Mouse (Mus musculus) midbrain, embryonic 13.5 days (tissue): ENCODE results near the gene Dgki. TPM values are rescaled to one million over a fixed set of nuclear protein-coding genes. Genes with fewer than 3 reads are reported as not detected.
A peak's percentile ranks its signal among the peaks of the same experiment; 100 is the strongest.

Experiments used
- ATAC-seq: fragments of 200-750 bp; cut with Nextera tagmentation; 2 replicates; pipeline ENCODE4 v1.8.0; 2017; ENCODE audit warnings: mild to moderate bottlenecking, moderate TSS enrichment, moderate library complexity
- H3K27ac ChIP-seq: fragments of 300-500 bp; sonication (generic); 2 replicates; pipeline ENCODE4 v1.5.1; 2015; ENCODE audit warnings: inconsistent platforms, mild to moderate bottlenecking, moderate library complexity
- H3K27me3 ChIP-seq: fragments of 300-500 bp; sonication (generic); 2 replicates; pipeline ENCODE4 v1.6.1; 2015; ENCODE audit warnings: mild to moderate bottlenecking, inconsistent platforms
- H3K36me3 ChIP-seq: fragments of 300-500 bp; sonication (generic); 2 replicates; pipeline ENCODE4 v1.6.1; 2015; ENCODE audit warnings: mild to moderate bottlenecking, inconsistent platforms
- H3K4me1 ChIP-seq: fragments of 300-500 bp; sonication (generic); replicated peaks from 2 replicates; pipeline ENCODE4 v1.6.1; 2015; ENCODE audit warnings: inconsistent platforms
- H3K4me2 ChIP-seq: fragments of 300-500 bp; sonication (generic); replicated peaks from 2 replicates; pipeline ENCODE4 v1.6.1; 2015; ENCODE audit warnings: moderate library complexity, mild to moderate bottlenecking, inconsistent platforms
- H3K4me3 ChIP-seq: fragments of 300-500 bp; sonication (generic); replicated peaks from 2 replicates; pipeline ENCODE4 v1.5.1; 2015; ENCODE audit warnings: mild to moderate bottlenecking, inconsistent platforms
- H3K9ac ChIP-seq: fragments of 300-500 bp; sonication (generic); replicated peaks from 2 replicates; pipeline ENCODE4 v1.6.1; 2015; ENCODE audit warnings: mild to moderate bottlenecking, inconsistent platforms
- H3K9me3 ChIP-seq: fragments of 300-500 bp; sonication (generic); 2 replicates; pipeline ENCODE4 v1.6.1; 2016; ENCODE audit warnings: mild to moderate bottlenecking, inconsistent platforms
- WGBS: fragments of 180-500 bp; shearing (Covaris S2); methylation state at CpG from one replicate; pipeline ENCODE4 v1.1.7; 2015; 5-methylcytosine and 5-hydroxymethylcytosine counted together
- polyA plus RNA-seq: library from polyadenylated mRNA; unstranded; fragments of >200 nt; fragmentation: Nextera tagmentation; extraction: Ambion mirVana; gene quantifications from 2 replicates; pipeline ENCODE4 v1.2.1, GENCODE M21; 2015

Gene Dgki
- 4.8 and 6.4 TPM in 2 replicates for polyA plus RNA-seq

DNA sequence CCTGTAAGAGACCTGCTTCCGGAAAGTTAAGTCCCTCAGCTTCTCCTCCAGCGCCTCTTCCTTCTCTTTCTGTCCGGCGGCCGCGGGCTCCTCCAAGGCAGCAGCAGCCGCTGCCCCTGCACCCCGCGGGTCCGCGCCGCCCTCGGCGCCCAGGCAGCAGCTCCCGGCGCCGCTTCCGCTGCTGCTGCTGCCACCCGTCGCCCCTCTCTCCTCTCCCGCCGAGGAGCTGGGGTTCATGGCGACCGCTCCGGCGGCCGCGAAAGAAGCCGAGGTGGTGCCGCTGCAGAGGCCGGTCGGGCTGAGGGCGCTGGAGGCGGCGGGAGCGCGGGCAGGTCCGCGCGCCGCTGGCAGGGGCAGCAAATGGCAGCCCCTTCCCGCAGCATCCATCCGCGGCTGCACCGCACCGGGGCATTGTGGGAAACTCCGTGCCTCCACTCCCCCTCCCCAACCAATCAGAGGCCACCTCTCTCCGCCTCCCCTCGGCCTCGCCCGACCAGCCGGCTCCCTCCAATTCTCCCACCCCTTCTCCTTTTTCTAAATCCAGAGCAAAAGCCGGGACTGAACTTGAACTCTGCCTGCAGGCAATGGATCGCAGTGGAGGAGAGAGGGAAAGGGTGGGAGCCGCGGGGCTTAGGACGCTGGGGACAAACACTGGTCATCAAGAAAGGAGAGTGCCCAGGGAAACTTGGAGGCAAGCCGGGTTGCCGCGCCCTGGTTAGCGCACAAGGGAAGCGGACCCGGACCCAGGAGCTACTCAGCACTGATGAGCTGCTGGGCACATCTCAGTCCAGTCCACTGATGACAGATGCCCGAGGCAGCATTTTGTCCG lies at the start of gene Dgki:
Gene Dgki, minus strand, starts transcription at position 623 of the 829 bp plus-strand sequence.
- WGBS = under 1% methylated on average over 64 of the region's 65 CpGs
- Histone ChIP-seq H3K36me3 (no peaks in the 10 kb centered on the region), H3K27me3 (peaks cover 22% of the 10 kb centered on the region), H3K9me3 (no peaks in the 10 kb centered on the region), H3K4me3 (peak within 1 kb of the TSS; percentile 82), H3K4me1 (peaks cover 46% of the 10 kb centered on the region), H3K27ac (peak within 1 kb of the TSS; percentile 86), H3K9ac (peak within 1 kb of the TSS; percentile 88), H3K4me2 (peak within 1 kb of the TSS; percentile 87)
- ATAC-seq = peak; percentile 95

DNA sequence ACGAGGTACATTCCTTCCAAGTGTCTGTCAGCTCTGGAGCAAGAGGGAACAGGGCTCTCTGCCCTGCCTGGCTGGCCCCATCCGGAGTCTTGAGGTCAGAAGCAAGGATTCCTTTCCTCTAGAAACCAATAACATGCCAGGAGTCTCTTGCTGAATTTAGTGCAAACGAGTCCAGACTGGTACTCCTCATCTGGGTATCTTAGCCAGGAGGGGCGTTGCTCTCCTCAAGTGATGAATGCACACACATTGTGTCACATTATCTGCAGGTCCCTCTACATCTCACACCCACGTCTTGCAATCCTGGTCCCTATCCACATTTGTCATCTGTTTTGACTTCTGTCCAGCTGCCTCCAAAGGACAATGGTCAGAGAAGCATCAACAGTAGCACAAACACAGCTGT lies 47.6 kb upstream of the Dgki start:
- ATAC-seq = no peak
- Histone ChIP-seq H3K27ac (no peak overlapping the region), H3K27me3 (no peaks in the 10 kb centered on the region), H3K36me3 (no peaks in the 10 kb centered on the region), H3K4me3 (no peak overlapping the region), H3K9me3 (no peaks in the 10 kb centered on the region), H3K4me1 (0 out of 2 replicates have a peak, but pooled peaks cover 4% of the 10 kb centered on the region), H3K4me2 (no peak overlapping the region), H3K9ac (no peak overlapping the region)
- 84% methylated on average over 5 of the region's 5 CpGs for WGBS

DNA sequence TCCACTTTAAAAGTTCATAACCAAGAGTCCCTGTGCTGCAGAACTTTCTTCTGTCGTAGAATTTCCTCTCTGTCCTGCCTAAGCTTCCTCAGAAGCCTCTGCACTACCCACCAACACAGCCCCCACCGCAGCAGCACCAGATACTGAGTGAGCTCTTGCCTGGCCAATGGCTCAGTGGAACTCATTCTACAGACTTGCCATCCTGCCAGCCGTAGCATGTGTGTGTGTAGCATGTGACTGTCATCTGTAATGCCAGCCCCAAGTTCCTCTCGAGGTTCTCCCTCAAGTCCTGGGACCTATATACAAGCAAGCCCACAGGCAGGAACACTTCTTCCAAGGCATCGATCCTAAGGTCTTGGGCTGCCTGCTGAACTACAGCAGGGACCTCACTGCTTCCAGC lies 38.1 kb upstream of the Dgki start:
- H3K4me1 ChIP-seq = peaks cover 15% of the 10 kb centered on the region
- WGBS = 89% methylated on average over 5 of the region's 5 CpGs
- no peak overlapping the region for H3K27ac ChIP-seq
- no peaks in the 10 kb centered on the region for H3K27me3 ChIP-seq
- H3K9ac ChIP-seq = no peak overlapping the region
- no peaks in the 10 kb centered on the region for H3K9me3 ChIP-seq
- no peaks in the 10 kb centered on the region for H3K36me3 ChIP-seq
- no peak for ATAC-seq
- H3K4me3 ChIP-seq = no peak overlapping the region
- no peak overlapping the region for H3K4me2 ChIP-seq

DNA sequence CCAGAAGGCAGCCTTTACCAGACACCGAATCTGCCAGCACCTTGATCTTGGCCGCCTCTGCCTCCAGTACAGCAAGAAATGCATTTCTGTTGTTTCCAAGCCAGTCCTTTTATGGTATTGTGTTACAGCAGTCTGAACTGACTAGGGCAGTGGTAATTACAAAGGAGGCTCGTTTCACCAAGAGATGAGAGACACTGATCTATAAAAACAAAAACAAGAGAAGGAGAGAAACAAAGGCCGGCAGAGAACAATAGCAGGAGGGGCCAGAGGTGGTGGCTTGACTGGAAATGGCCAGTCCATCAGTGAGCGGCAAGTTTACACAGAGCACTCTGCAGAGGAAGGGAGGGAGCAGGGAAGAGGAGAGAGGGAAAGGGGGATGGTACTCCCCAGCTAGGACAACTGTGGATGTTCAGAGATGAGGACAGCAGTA lies 36.9 kb upstream of the Dgki start:
- H3K27ac ChIP-seq = peak overlapping the region; percentile 1; the same call in 1 of the 2 replicates
- H3K4me2 ChIP-seq = no peak overlapping the region
- no peak overlapping the region for H3K4me3 ChIP-seq
- H3K9ac ChIP-seq = no peak overlapping the region
- H3K9me3 ChIP-seq = no peaks in the 10 kb centered on the region
- ATAC-seq = peak; percentile 53
- peaks cover 15% of the 10 kb centered on the region for H3K4me1 ChIP-seq
- no peaks in the 10 kb centered on the region for H3K27me3 ChIP-seq
- WGBS = 5% methylated on average over 5 of the region's 5 CpGs
- no peaks in the 10 kb centered on the region for H3K36me3 ChIP-seq

DNA sequence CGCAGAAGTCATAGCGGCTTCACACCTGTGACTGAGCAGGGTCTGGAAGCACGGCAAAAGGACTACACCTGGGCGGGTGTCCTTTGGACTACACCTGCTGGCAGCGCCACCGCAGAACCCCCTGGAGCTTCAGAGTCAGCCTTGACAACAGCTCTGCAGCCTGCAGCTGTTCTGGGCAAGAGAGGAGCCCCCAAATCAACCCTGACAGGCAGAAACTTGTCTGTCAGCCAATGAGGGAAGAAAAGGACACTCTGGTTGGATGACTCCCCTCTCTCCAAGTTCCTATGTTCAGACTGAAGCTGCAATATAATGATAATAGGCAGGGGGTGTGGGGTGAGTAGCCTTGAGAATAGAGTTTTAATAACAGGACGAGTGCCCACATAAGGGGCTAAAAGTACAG lies 36.4 kb upstream of the Dgki start:
- Histone ChIP-seq H3K9me3 (no peaks in the 10 kb centered on the region), H3K36me3 (no peaks in the 10 kb centered on the region), H3K4me1 (peaks cover 15% of the 10 kb centered on the region), H3K27me3 (no peaks in the 10 kb centered on the region), H3K9ac (no peak overlapping the region), H3K27ac (peak overlapping the region; percentile 1; the same call in 1 of the 2 replicates), H3K4me3 (no peak overlapping the region), H3K4me2 (no peak overlapping the region)
- 60% methylated on average over 7 of the region's 7 CpGs for WGBS
- ATAC-seq = peak; percentile 49; the same call in 1 of the 2 replicates

DNA sequence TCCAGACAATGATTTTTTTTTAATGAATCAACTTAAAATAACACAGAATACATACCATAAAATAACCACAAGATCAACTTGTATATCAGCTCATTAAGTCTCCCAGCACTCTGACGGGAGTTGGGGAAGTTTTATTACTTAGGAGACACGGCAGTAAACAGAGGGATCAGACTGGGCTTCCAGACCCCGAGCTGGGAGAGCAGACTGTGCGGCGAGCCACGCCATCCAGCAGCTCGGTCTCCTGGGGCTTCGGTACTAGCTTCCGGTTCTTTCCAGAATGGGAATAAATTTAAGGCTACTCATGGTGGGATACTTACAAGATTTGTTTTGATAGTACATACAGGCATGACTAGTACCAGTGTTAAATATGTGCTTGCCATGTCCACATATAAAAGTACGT lies 32.9 kb upstream of the Dgki start:
- WGBS = 84% methylated on average over 10 of the region's 10 CpGs
- Histone ChIP-seq H3K4me3 (no peak overlapping the region), H3K4me2 (no peak overlapping the region), H3K36me3 (no peaks in the 10 kb centered on the region), H3K9ac (no peak overlapping the region), H3K9me3 (no peaks in the 10 kb centered on the region), H3K27ac (no peak overlapping the region), H3K4me1 (peaks cover 34% of the 10 kb centered on the region), H3K27me3 (no peaks in the 10 kb centered on the region)
- ATAC-seq = no peak

DNA sequence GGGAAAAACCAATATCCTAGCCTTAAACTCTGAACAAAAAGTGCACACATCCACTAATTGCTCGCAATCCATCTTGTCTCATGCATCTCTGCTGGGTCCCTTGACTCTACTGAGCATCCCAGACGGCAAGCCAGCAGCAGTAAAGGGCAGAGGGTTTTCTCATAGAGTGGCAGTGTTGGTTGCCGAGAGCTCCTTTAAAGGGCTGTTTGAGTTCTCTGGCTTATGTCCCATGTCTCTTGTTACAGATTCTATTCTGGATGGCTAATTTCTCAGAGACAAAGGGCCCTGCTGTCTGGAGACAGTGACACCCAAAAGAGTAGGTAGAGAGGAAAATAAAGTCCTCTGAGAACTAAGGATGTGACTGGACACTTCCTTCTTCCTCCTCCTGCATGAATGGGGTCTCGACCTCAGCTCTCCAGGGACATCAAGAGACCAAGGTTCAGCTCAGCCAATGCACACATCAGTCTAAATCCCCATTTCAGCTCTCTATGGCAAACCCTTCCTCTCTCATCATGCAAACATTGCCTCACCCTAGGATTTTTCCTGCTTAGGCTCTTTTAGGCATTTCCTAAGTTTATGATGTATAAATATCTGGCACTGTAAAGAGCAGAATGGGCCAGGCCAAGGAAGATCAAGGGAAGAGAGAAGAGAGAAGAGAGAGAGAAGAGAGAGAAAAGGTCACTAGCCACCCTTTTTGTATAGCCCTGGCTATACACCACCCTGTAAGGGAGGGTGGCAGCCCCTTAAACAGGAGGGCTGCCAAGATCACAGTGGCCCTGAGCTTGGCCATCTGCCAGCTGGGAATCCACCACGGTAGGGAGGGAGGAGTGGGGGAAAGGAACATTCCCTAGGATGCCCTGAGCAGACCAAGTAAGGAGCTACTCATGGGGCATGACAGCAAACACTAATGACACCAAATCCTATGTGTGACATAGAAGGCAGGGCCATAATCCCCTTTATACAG lies 30.2 kb upstream of the Dgki start:
- peak; percentile 84 for ATAC-seq
- Histone ChIP-seq H3K4me1 (peaks cover 32% of the 10 kb centered on the region), H3K9ac (no peak overlapping the region), H3K9me3 (no peaks in the 10 kb centered on the region), H3K36me3 (no peaks in the 10 kb centered on the region), H3K27me3 (no peaks in the 10 kb centered on the region), H3K4me2 (no peak overlapping the region), H3K27ac (0 out of 2 replicates have a peak overlapping the region, but pooled peaks have one; percentile 36), H3K4me3 (no peak overlapping the region)
- WGBS = 51% methylated on average over 5 of the region's 5 CpGs

DNA sequence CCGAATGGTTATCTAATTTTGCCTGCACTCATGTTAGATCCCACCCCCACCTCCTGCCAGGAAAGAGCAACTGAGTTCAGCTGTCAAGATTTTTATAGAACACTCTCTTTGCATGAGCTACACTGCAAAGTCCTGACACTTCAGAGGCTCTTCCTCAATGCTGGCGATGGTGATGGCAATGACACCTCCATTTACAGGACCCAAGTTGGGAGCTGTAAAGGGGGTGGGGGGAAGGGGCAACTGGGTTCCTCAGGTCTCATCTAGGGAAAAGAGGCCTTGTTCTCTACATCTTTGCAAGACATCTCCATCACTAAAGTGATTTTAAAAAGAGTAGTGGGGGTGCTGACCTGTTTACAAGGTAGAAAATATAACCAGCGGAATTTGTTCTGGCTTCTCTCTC lies 29.4 kb upstream of the Dgki start:
- Histone ChIP-seq H3K36me3 (no peaks in the 10 kb centered on the region), H3K9ac (no peak overlapping the region), H3K4me2 (no peak overlapping the region), H3K4me1 (peaks cover 32% of the 10 kb centered on the region), H3K27ac (no peak overlapping the region), H3K4me3 (no peak overlapping the region), H3K9me3 (no peaks in the 10 kb centered on the region), H3K27me3 (no peaks in the 10 kb centered on the region)
- 90% methylated on average over 3 of the region's 3 CpGs for WGBS
- ATAC-seq = no peak

DNA sequence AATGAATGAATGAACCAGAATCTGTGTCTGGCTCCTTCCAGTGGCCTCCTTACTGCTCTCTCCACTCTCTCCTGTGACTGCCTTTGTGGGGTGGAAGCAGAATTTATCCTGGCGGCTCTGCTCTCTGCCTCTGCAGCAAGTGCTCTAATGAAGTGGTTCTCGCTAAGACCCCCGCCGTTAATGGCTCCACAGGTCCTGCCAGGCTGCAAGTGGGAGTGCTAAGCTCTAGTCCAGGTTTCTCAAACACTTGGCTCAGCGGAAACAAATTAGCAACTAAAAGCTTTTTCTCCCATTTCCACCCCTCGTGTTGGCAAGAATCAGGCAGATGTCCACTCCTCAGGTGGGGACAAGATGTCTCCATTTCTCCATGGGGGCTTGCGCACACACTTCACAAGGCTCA lies 28.7 kb upstream of the Dgki start:
- Histone ChIP-seq H3K27ac (no peak overlapping the region), H3K4me3 (no peak overlapping the region), H3K4me2 (no peak overlapping the region), H3K36me3 (no peaks in the 10 kb centered on the region), H3K4me1 (peaks cover 32% of the 10 kb centered on the region), H3K9ac (no peak overlapping the region), H3K27me3 (no peaks in the 10 kb centered on the region), H3K9me3 (no peaks in the 10 kb centered on the region)
- no peak for ATAC-seq
- 32% methylated on average over 7 of the region's 7 CpGs for WGBS

DNA sequence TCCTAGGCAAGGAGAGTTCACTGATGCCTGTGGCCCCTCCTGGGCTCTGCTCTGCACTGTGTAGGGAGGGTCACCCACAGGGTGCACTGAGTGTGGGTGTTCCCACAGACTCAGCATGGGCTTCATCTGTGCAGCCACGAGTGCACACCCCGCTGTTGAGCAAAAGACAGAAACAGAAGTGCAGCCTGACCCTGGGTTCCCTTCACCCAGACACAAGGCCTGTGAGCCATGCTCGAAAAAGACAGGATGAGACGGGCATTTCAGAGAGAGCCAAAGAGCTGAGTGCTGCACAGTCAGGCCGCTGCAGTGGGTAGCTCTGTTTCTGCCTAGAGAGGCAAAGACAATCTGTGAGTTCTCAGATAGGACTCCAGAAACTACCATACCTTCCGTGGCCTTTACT lies 27.5 kb upstream of the Dgki start:
- H3K9ac ChIP-seq = no peak overlapping the region
- no peak overlapping the region for H3K4me3 ChIP-seq
- peaks cover 32% of the 10 kb centered on the region for H3K4me1 ChIP-seq
- no peak overlapping the region for H3K4me2 ChIP-seq
- 48% methylated on average over 6 of the region's 6 CpGs for WGBS
- peak overlapping the region; percentile 32; the same call in 1 of the 2 replicates for H3K27ac ChIP-seq
- peak; percentile 34; the same call in 1 of the 2 replicates for ATAC-seq
- no peaks in the 10 kb centered on the region for H3K36me3 ChIP-seq
- H3K9me3 ChIP-seq = no peaks in the 10 kb centered on the region
- no peaks in the 10 kb centered on the region for H3K27me3 ChIP-seq

DNA sequence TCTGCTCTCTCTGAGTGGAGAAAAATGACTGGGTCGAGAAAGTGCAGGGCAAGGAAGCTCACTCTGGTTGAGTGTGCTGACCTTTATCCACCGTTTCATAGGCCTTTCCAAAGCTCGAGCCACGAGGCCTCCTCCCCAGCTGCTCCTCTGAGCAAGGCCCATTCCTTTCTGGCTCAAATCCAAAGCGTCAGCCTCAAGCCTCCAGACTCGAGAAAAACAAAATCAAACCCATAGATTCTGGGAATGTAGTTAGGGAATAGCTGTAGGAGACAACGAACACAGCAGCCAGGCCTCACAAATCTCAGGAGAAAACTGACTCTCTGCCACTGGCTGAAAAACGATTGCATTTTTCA lies 26.6 kb upstream of the Dgki start:
- 44% methylated on average over 8 of the region's 8 CpGs for WGBS
- Histone ChIP-seq H3K4me2 (no peak overlapping the region), H3K27ac (peak overlapping the region; percentile 30; the same call in 1 of the 2 replicates), H3K36me3 (no peaks in the 10 kb centered on the region), H3K9ac (no peak overlapping the region), H3K4me1 (peaks cover 32% of the 10 kb centered on the region), H3K9me3 (no peaks in the 10 kb centered on the region), H3K4me3 (no peak overlapping the region), H3K27me3 (no peaks in the 10 kb centered on the region)
- ATAC-seq = no peak
